Mouse (Mus musculus): ENCODE measurements around the gene Gnaq. TPM values are rescaled to one million over a fixed set of nuclear protein-coding genes. Genes with fewer than 3 reads are reported as not detected.
A peak's percentile ranks its signal among the peaks of the same experiment; 100 is the strongest.

Gene Gnaq
- polyA plus RNA-seq, 1 experiment from 2014 or later = 10.1 TPM

- Histone ChIP-seq H3K4me3 (ENCODE audit: control insufficient read depth in 1 of 2, insufficient read depth in 1 of 2, low read depth in 1 of 2, low read length in 2 of 2) (no peak overlapping the region), H3K4me2 (ENCODE audit: low read length) (no peak overlapping the region), H3K27me3 (ENCODE audit: control insufficient read depth, insufficient read depth, low read length) (no peaks in the 10 kb centered on the region), H3K4me1 (ENCODE audit: control insufficient read depth in 2 of 2, insufficient read depth in 2 of 2, low read length in 2 of 2) (peaks cover 8 to 54% of the 10 kb centered on the region in 2 experiments), H3K36me3 (ENCODE audit: control insufficient read depth, insufficient read depth, low read length) (no peaks in the 10 kb centered on the region), H3K27ac (replicated peaks in 1 of 2; ENCODE audit: control insufficient read depth in 1 of 2, insufficient read depth in 1 of 2, low read depth in 2 of 2, low read length in 2 of 2) (no peak overlapping the region), H3K9ac (ENCODE audit: low read length) (no peak overlapping the region), H3K9me3 (ENCODE audit: control insufficient read depth, low read length) (no peaks in the 10 kb centered on the region)
- no peak for ATAC-seq (ENCODE audit: insufficient number of reproducible peaks, insufficient read depth, low FRiP score, low read depth)
- 23% methylated on average over 3 of the region's 3 CpGs for WGBS
Observed at GRCm38 (mm10) chr19:16242708-16243107, 110.1 kb downstream of the Gnaq start.

- H3K36me3 ChIP-seq (ENCODE audit: control insufficient read depth, insufficient read depth, low read length) = no peaks in the 10 kb centered on the region
- WGBS = 39% methylated on average over 2 of the region's 2 CpGs
Observed at GRCm38 (mm10) chr19:16249025-16249424, 116.4 kb downstream of the Gnaq start.

GRCm38 (mm10) chr19:16250921-16251320 lies 118.3 kb downstream of the Gnaq start:
- Histone ChIP-seq H3K27me3 (ENCODE audit: control insufficient read depth, insufficient read depth, low read length) (no peaks in the 10 kb centered on the region), H3K4me3 (ENCODE audit: control insufficient read depth in 1 of 2, insufficient read depth in 1 of 2, low read depth in 1 of 2, low read length in 2 of 2) (no peak overlapping the region), H3K4me2 (ENCODE audit: low read length) (no peak overlapping the region), H3K9ac (ENCODE audit: low read length) (no peak overlapping the region), H3K9me3 (ENCODE audit: control insufficient read depth, low read length) (no peaks in the 10 kb centered on the region), H3K4me1 (ENCODE audit: control insufficient read depth in 2 of 2, insufficient read depth in 2 of 2, low read length in 2 of 2) (peaks cover 5 to 35% of the 10 kb centered on the region in 2 experiments), H3K36me3 (ENCODE audit: control insufficient read depth, insufficient read depth, low read length) (no peaks in the 10 kb centered on the region), H3K27ac (replicated peaks in 1 of 2; ENCODE audit: control insufficient read depth in 1 of 2, insufficient read depth in 1 of 2, low read depth in 2 of 2, low read length in 2 of 2) (no peak overlapping the region; a peak in 1 of 4 replicates)
- no peak for ATAC-seq (ENCODE audit: insufficient number of reproducible peaks, insufficient read depth, low FRiP score, low read depth)
- 54% methylated on average over 3 of the region's 3 CpGs for WGBS

More at GRCm38 (mm10) chr19:16249025-16249424, 116.4 kb downstream of the Gnaq start:
- Histone ChIP-seq H3K27me3 (ENCODE audit: control insufficient read depth, insufficient read depth, low read length) (no peaks in the 10 kb centered on the region), H3K9ac (ENCODE audit: low read length) (no peak overlapping the region), H3K27ac (replicated peaks in 1 of 2; ENCODE audit: control insufficient read depth in 1 of 2, insufficient read depth in 1 of 2, low read depth in 2 of 2, low read length in 2 of 2) (0 out of 4 replicates have a peak overlapping the region, but pooled peaks of 1 of the 2 experiments have one; percentile 20), H3K9me3 (ENCODE audit: control insufficient read depth, low read length) (no peaks in the 10 kb centered on the region), H3K4me3 (ENCODE audit: control insufficient read depth in 1 of 2, insufficient read depth in 1 of 2, low read depth in 1 of 2, low read length in 2 of 2) (no peak overlapping the region), H3K4me2 (ENCODE audit: low read length) (no peak overlapping the region), H3K4me1 (ENCODE audit: control insufficient read depth in 2 of 2, insufficient read depth in 2 of 2, low read length in 2 of 2) (peaks cover 5 to 39% of the 10 kb centered on the region in 2 experiments)
- ATAC-seq (ENCODE audit: insufficient number of reproducible peaks, insufficient read depth, low FRiP score, low read depth) = no peak

- no peak overlapping the region for H3K27ac ChIP-seq (replicated peaks in 1 of 2; ENCODE audit: control insufficient read depth in 1 of 2, insufficient read depth in 1 of 2, low read depth in 2 of 2, low read length in 2 of 2)
- ATAC-seq (ENCODE audit: insufficient number of reproducible peaks, insufficient read depth, low FRiP score, low read depth) = no peak
- H3K27me3 ChIP-seq (ENCODE audit: control insufficient read depth, insufficient read depth, low read length) = no peaks in the 10 kb centered on the region
- 64% methylated on average over 5 of the region's 5 CpGs for WGBS
- no peak overlapping the region for H3K4me3 ChIP-seq (ENCODE audit: control insufficient read depth in 1 of 2, insufficient read depth in 1 of 2, low read depth in 1 of 2, low read length in 2 of 2)
- H3K4me1 ChIP-seq (ENCODE audit: control insufficient read depth in 2 of 2, insufficient read depth in 2 of 2, low read length in 2 of 2) = peaks cover 8 to 37% of the 10 kb centered on the region in 2 experiments
- H3K4me2 ChIP-seq (ENCODE audit: low read length) = no peak overlapping the region
- no peaks in the 10 kb centered on the region for H3K36me3 ChIP-seq (ENCODE audit: control insufficient read depth, insufficient read depth, low read length)
- no peak overlapping the region for H3K9ac ChIP-seq (ENCODE audit: low read length)
- H3K9me3 ChIP-seq (ENCODE audit: control insufficient read depth, low read length) = no peaks in the 10 kb centered on the region
Observed at GRCm38 (mm10) chr19:16251819-16252218, 119.2 kb downstream of the Gnaq start.

- H3K4me3 ChIP-seq (ENCODE audit: control insufficient read depth in 1 of 2, insufficient read depth in 1 of 2, low read depth in 1 of 2, low read length in 2 of 2) = no peak overlapping the region
- H3K4me2 ChIP-seq (ENCODE audit: low read length) = no peak overlapping the region
- no peaks in the 10 kb centered on the region for H3K9me3 ChIP-seq (ENCODE audit: control insufficient read depth, low read length)
- WGBS = 71% methylated on average over 4 of the region's 4 CpGs
- H3K27me3 ChIP-seq (ENCODE audit: control insufficient read depth, insufficient read depth, low read length) = no peaks in the 10 kb centered on the region
- H3K9ac ChIP-seq (ENCODE audit: low read length) = no peak overlapping the region
- ATAC-seq (ENCODE audit: insufficient number of reproducible peaks, insufficient read depth, low FRiP score, low read depth) = no peak
- H3K27ac ChIP-seq (replicated peaks in 1 of 2; ENCODE audit: control insufficient read depth in 1 of 2, insufficient read depth in 1 of 2, low read depth in 2 of 2, low read length in 2 of 2) = no peak overlapping the region
- no peaks in the 10 kb centered on the region for H3K36me3 ChIP-seq (ENCODE audit: control insufficient read depth, insufficient read depth, low read length)
- H3K4me1 ChIP-seq (ENCODE audit: control insufficient read depth in 2 of 2, insufficient read depth in 2 of 2, low read length in 2 of 2) = peaks cover 8 to 40% of the 10 kb centered on the region in 2 experiments
Observed at GRCm38 (mm10) chr19:16252696-16253095, 120.1 kb downstream of the Gnaq start.

- Histone ChIP-seq H3K9me3 (ENCODE audit: control insufficient read depth, low read length) (no peaks in the 10 kb centered on the region), H3K36me3 (ENCODE audit: control insufficient read depth, insufficient read depth, low read length) (no peaks in the 10 kb centered on the region), H3K9ac (ENCODE audit: low read length) (no peak overlapping the region), H3K27me3 (ENCODE audit: control insufficient read depth, insufficient read depth, low read length) (no peaks in the 10 kb centered on the region), H3K4me2 (ENCODE audit: low read length) (no peak overlapping the region), H3K4me3 (ENCODE audit: control insufficient read depth in 1 of 2, insufficient read depth in 1 of 2, low read depth in 1 of 2, low read length in 2 of 2) (no peak overlapping the region), H3K27ac (replicated peaks in 1 of 2; ENCODE audit: control insufficient read depth in 1 of 2, insufficient read depth in 1 of 2, low read depth in 2 of 2, low read length in 2 of 2) (no peak overlapping the region), H3K4me1 (ENCODE audit: control insufficient read depth in 2 of 2, insufficient read depth in 2 of 2, low read length in 2 of 2) (peaks cover 5 to 42% of the 10 kb centered on the region in 2 experiments)
- ATAC-seq (ENCODE audit: insufficient number of reproducible peaks, insufficient read depth, low FRiP score, low read depth) = no peak
- WGBS = 64% methylated on average over 1 of the region's 1 CpGs
Observed at GRCm38 (mm10) chr19:16254881-16255280, 122.2 kb downstream of the Gnaq start.

- Histone ChIP-seq H3K9ac (ENCODE audit: low read length) (no peak overlapping the region), H3K4me2 (ENCODE audit: low read length) (no peak overlapping the region), H3K9me3 (ENCODE audit: control insufficient read depth, low read length) (no peaks in the 10 kb centered on the region), H3K36me3 (ENCODE audit: control insufficient read depth, insufficient read depth, low read length) (no peaks in the 10 kb centered on the region), H3K4me3 (ENCODE audit: control insufficient read depth in 1 of 2, insufficient read depth in 1 of 2, low read depth in 1 of 2, low read length in 2 of 2) (no peak overlapping the region), H3K4me1 (ENCODE audit: control insufficient read depth in 2 of 2, insufficient read depth in 2 of 2, low read length in 2 of 2) (peaks cover 5 to 46% of the 10 kb centered on the region in 2 experiments), H3K27me3 (ENCODE audit: control insufficient read depth, insufficient read depth, low read length) (no peaks in the 10 kb centered on the region), H3K27ac (replicated peaks in 1 of 2; ENCODE audit: control insufficient read depth in 1 of 2, insufficient read depth in 1 of 2, low read depth in 2 of 2, low read length in 2 of 2) (no peak overlapping the region)
- ATAC-seq (ENCODE audit: insufficient number of reproducible peaks, insufficient read depth, low FRiP score, low read depth) = no peak
- 81% methylated on average over 2 of the region's 2 CpGs for WGBS
Observed at GRCm38 (mm10) chr19:16255294-16255693, 122.7 kb downstream of the Gnaq start.

GRCm38 (mm10) chr19:16258766-16259355 lies 126.2 kb downstream of the Gnaq start:
- H3K27ac ChIP-seq (replicated peaks in 1 of 2; ENCODE audit: control insufficient read depth in 1 of 2, insufficient read depth in 1 of 2, low read depth in 2 of 2, low read length in 2 of 2) = no peak overlapping the region
- H3K9me3 ChIP-seq (ENCODE audit: control insufficient read depth, low read length) = no peaks in the 10 kb centered on the region
- ATAC-seq (ENCODE audit: insufficient number of reproducible peaks, insufficient read depth, low FRiP score, low read depth) = no peak
- no peaks in the 10 kb centered on the region for H3K36me3 ChIP-seq (ENCODE audit: control insufficient read depth, insufficient read depth, low read length)
- no peak overlapping the region for H3K4me2 ChIP-seq (ENCODE audit: low read length)
- H3K27me3 ChIP-seq (ENCODE audit: control insufficient read depth, insufficient read depth, low read length) = no peaks in the 10 kb centered on the region
- no peak overlapping the region for H3K4me3 ChIP-seq (ENCODE audit: control insufficient read depth in 1 of 2, insufficient read depth in 1 of 2, low read depth in 1 of 2, low read length in 2 of 2)
- no peak overlapping the region for H3K9ac ChIP-seq (ENCODE audit: low read length)
- peaks cover 5 to 40% of the 10 kb centered on the region in 2 experiments for H3K4me1 ChIP-seq (ENCODE audit: control insufficient read depth in 2 of 2, insufficient read depth in 2 of 2, low read length in 2 of 2)

All from heart, embryonic 14.5 days (tissue).